In genomic region chr6:30723331-30723730, GRCm38 (mm10) we compare ENCODE assay signal across 8 mouse cellular contexts. TPM values are rescaled to one million over a fixed set of nuclear protein-coding genes. Genes with fewer than 3 reads are reported as not detected.
DNase-seq lines count a peak whose midpoint lies in the region; ATAC-seq and TF ChIP-seq lines count a peak whose summit lies in the region.

TSS of gene Mest (plus strand) at chr6:30723547.

- 45% methylated on average over 7 of the region's 7 CpGs for WGBS in heart, embryonic 11.5 days (ENCODE audit: insufficient replicate concordance)
- WGBS in heart, adult 2 months: 62% methylated on average over 7 of the region's 7 CpGs
- WGBS in limb, embryonic 12.5 days: 70% methylated on average over 7 of the region's 7 CpGs

- H3K4me2 ChIP-seq in heart, embryonic 11.5 days: no peak within 1 kb of the TSS; the same call in 1 of the 2 replicates
- H3K4me2 ChIP-seq in limb, embryonic 12.5 days: no peak within 1 kb of the TSS

- H3K9me3 ChIP-seq in heart, embryonic 11.5 days (replicated peaks; ENCODE audit: control insufficient read depth, low read length): no peaks in the 10 kb centered on the region
- no peaks in the 10 kb centered on the region for H3K9me3 ChIP-seq in limb, embryonic 12.5 days

- no peak within 1 kb of the TSS for H3K4me3 ChIP-seq in heart, embryonic 11.5 days (ENCODE audit: low read depth, low read length)
- H3K4me3 ChIP-seq in heart, adult 2 months: no peak within 1 kb of the TSS
- H3K4me3 ChIP-seq in limb, embryonic 12.5 days (replicated peaks): no peak within 1 kb of the TSS

- H3K79me2 ChIP-seq in heart, adult 2 months (replicated peaks; ENCODE audit: control insufficient read depth, insufficient read depth, low read length): no peaks in the 10 kb centered on the region

- no peak for ATAC-seq in heart, embryonic 11.5 days (replicated peaks; ENCODE audit: insufficient number of reproducible peaks, low FRiP score, low TSS enrichment)
- ATAC-seq in limb, embryonic 12.5 days (ENCODE audit: insufficient number of reproducible peaks, insufficient read depth, low FRiP score, low TSS enrichment, low read depth): no peak

- TF ChIP-seq POLR2A in heart, adult 2 months (IDR thresholded peaks at IDR 0.05; ENCODE audit: insufficient read depth, low read depth, low read length): no peak

- intact Hi-C loops in heart, adult 2 months (cut with DNase I): no loop called here
- intact Hi-C loops in heart, postnatal 14 days (cut with DNase I): no loop called here

- peaks cover 5% of the 10 kb centered on the region for H3K4me1 ChIP-seq in heart, embryonic 11.5 days (ENCODE audit: control insufficient read depth, insufficient read depth, low read length)
- no peaks in the 10 kb centered on the region for H3K4me1 ChIP-seq in heart, adult 2 months (ENCODE audit: control insufficient read depth, insufficient read depth, low read length)
- peaks cover 26% of the 10 kb centered on the region for H3K4me1 ChIP-seq in limb, embryonic 12.5 days (replicated peaks)

- no peaks in the 10 kb centered on the region for H3K27me3 ChIP-seq in heart, embryonic 11.5 days (ENCODE audit: control insufficient read depth, insufficient read depth, low read length)
- no peaks in the 10 kb centered on the region for H3K27me3 ChIP-seq in heart, adult 2 months (ENCODE audit: control insufficient read depth, insufficient read depth, low read length)
- no peaks in the 10 kb centered on the region for H3K27me3 ChIP-seq in limb, embryonic 12.5 days

- H3K9ac ChIP-seq in heart, embryonic 11.5 days (ENCODE audit: low read depth, low read length): no peak within 1 kb of the TSS
- H3K9ac ChIP-seq in heart, adult 2 months (ENCODE audit: low read depth, low read length): no peak within 1 kb of the TSS
- H3K9ac ChIP-seq in limb, embryonic 12.5 days (replicated peaks): no peak within 1 kb of the TSS

- peak within 1 kb of the TSS; percentile 46; the same call in 1 of the 2 replicates for H3K27ac ChIP-seq in heart, embryonic 11.5 days (ENCODE audit: low read depth, low read length)
- no peak within 1 kb of the TSS for H3K27ac ChIP-seq in heart, adult 2 months
- 0 out of 2 replicates have a peak within 1 kb of the TSS, but pooled peaks have one; percentile 35 for H3K27ac ChIP-seq in limb, embryonic 12.5 days

- DNase-seq in heart, adult 2 months: no peak
- DNase-seq in adrenal gland, postnatal 25 days: no peak
- no peak for DNase-seq in heart, postnatal 14 days
- DNase-seq in retina, embryonic 14.5 days (ENCODE audit: low spot score): no peak
- no peak for DNase-seq in right cerebral cortex, postnatal 14 days
- DNase-seq in frontal cortex, postnatal 25 days (ENCODE audit: low spot score in 2 of 2): no peak

- TF ChIP-seq CTCF in heart, adult 2 months (IDR thresholded peaks at IDR 0.05): no peak

- H3K36me3 ChIP-seq in heart, embryonic 11.5 days (ENCODE audit: control insufficient read depth, insufficient read depth, low read length): no peaks in the 10 kb centered on the region
- H3K36me3 ChIP-seq in heart, adult 2 months (ENCODE audit: control insufficient read depth, insufficient read depth, low read length): no peaks in the 10 kb centered on the region
- H3K36me3 ChIP-seq in limb, embryonic 12.5 days: no peaks in the 10 kb centered on the region

- TF ChIP-seq EP300 in heart, adult 2 months (IDR thresholded peaks at IDR 0.05; ENCODE audit: insufficient read depth, low read depth, low read length): no peak

RNA-seq across cellular contexts. Expression of gene Mest, which starts in this region (rescaled TPM):
- polyA plus RNA-seq in heart, embryonic 11.5 days (2014; fragmentation: Nextera tagmentation; extraction: Ambion mirVana): 4,075 and 4,306 TPM in 2 replicates
- 1 to 10 TPM; 6.2 to 8.3 TPM for total RNA-seq in heart, adult 2 months (2021)
- polyA plus RNA-seq in heart, adult 2 months (2012; rRNA removed): 19.5 and 28.1 TPM in 2 replicates
- total RNA-seq in adrenal gland, postnatal 25 days (2021): 54.9 and 56.7 TPM in 2 replicates
- 10 to 100 TPM; 51.2 to 65.0 TPM for total RNA-seq in heart, postnatal 14 days (2021)
- polyA plus RNA-seq in limb, embryonic 12.5 days (2016; fragmentation: Nextera tagmentation; extraction: Ambion mirVana): 1,412 and 1,630 TPM in 2 replicates

Comparison
In these comparisons a context has a peak if more than half of its experiments do, and no peak if none do; other contexts are left out.
1. RNA of gene Mest (polyA plus RNA-seq): 4,075 to 4,306 TPM in heart, embryonic 11.5 days and 1,412 to 1,630 TPM in limb, embryonic 12.5 days; 19.5 to 28.1 TPM in heart, adult 2 months; every median in the first group is over 10 times any median in the second.